Mouse (Mus musculus): ENCODE results near the gene Acaa1a. TPM values are rescaled to one million over a fixed set of nuclear protein-coding genes. Genes with fewer than 3 reads are reported as not detected.
"Not testable (repeated sequence)": the region's sequence is repeated elsewhere in the genome, so short reads cannot be mapped to it uniquely, and the experiment has no call there.

Acaa1a gene
- polyA plus RNA-seq, 1 experiment from 2014 or later = 92.0 TPM

DNA sequence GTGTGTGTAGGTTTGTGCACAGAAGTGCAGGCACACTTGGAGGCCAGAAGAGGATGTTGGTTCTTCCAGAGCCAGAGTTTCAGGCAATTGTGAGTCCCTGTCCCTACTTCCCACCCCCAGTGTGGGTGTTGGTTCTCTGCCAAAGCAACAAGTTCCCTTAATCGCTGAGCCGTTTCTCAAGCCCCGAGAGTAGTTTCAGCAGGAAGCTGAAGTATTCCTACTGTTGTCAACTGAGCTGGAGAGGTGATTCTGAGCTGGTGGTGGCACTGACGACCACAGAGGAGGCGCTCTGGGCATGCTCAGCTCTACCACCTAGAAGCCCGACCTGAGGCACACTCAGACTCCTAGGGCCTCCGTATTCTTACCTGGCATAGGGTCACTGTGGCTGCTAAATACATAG lies 25.8 kb downstream of the Acaa1a start, which contains the start of gene Slc22a14:
Gene Slc22a14, minus strand, starts transcription at position 270 of the 400 bp plus-strand sequence.
- Histone ChIP-seq H3K4me2 (ENCODE audit: low read length) (no peak within 1 kb of the TSS), H3K36me3 (ENCODE audit: control insufficient read depth, insufficient read depth, low read length) (no peaks in the 10 kb centered on the region), H3K4me1 (ENCODE audit: control insufficient read depth, insufficient read depth, low read length) (no peaks in the 10 kb centered on the region), H3K9me3 (replicated peaks; ENCODE audit: control insufficient read depth, low read length) (no peaks in the 10 kb centered on the region), H3K27ac (ENCODE audit: low read depth, low read length) (no peak within 1 kb of the TSS), H3K4me3 (ENCODE audit: low read depth, low read length) (no peak within 1 kb of the TSS), H3K9ac (ENCODE audit: low read length) (no peak within 1 kb of the TSS), H3K27me3 (replicated peaks; ENCODE audit: control insufficient read depth, insufficient read depth, low read length) (no peaks in the 10 kb centered on the region)
- DNase-seq (ENCODE audit: low spot score) = no peak
- ATAC-seq = no peak
- 86% methylated on average over 7 of the region's 7 CpGs for WGBS

DNA sequence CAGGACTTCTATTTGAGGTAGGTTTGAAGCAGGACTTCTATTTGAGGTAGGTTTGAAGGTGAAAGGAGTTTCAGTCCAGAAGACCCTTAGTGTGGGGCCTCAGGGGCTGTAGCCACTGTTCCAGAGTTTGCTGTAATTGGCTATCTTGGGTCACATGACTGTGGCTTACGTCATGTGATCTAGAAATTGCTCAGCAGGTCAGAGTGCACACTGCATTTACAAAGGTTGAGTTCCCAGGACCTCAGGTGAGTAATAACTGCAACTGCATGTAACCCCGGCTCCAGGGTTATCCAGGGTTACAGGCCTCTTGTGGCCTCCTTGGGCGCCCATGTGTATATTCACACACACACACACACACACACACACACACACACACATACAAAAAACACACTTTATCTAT lies 28.9 kb downstream of the Acaa1a start:
- no peaks in the 10 kb centered on the region for H3K4me1 ChIP-seq (ENCODE audit: control insufficient read depth, insufficient read depth, low read length)
- H3K9ac ChIP-seq (ENCODE audit: low read length) = no peak overlapping the region
- no peaks in the 10 kb centered on the region for H3K36me3 ChIP-seq (ENCODE audit: control insufficient read depth, insufficient read depth, low read length)
- DNase-seq (ENCODE audit: low spot score) (no peak), ATAC-seq (no peak)
- no peak overlapping the region for H3K27ac ChIP-seq (ENCODE audit: low read depth, low read length)
- no peaks in the 10 kb centered on the region for H3K27me3 ChIP-seq (replicated peaks; ENCODE audit: control insufficient read depth, insufficient read depth, low read length)
- WGBS = 95% methylated on average over 3 of the region's 3 CpGs
- no peak overlapping the region for H3K4me3 ChIP-seq (ENCODE audit: low read depth, low read length)
- H3K4me2 ChIP-seq (ENCODE audit: low read length) = no peak overlapping the region
- no peaks in the 10 kb centered on the region for H3K9me3 ChIP-seq (replicated peaks; ENCODE audit: control insufficient read depth, low read length)

DNA sequence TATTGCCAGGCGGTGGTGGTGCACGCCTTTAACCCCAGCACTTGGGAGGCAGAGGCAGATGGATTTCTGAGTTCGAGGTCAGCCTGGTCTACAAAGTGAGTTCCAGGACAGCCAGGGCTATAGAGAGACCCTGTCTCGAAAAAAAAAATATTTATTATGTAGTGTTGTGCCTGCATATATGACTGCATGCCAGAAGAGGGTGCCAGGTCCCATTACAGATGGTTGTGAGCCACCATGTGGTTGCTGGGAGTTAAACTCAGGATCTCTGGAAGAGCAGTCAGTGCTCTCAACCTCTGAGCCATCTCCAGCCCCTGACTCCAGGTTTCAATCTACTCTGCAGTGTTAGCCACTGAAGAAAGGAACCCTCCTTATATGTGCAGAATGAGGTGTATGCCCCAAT lies 31.3 kb downstream of the Acaa1a start:
- not testable (repeated sequence) for H3K4me2 ChIP-seq (ENCODE audit: low read length); H3K27me3 ChIP-seq (replicated peaks; ENCODE audit: control insufficient read depth, insufficient read depth, low read length)
- 86% methylated on average over 4 of the region's 4 CpGs for WGBS

DNA sequence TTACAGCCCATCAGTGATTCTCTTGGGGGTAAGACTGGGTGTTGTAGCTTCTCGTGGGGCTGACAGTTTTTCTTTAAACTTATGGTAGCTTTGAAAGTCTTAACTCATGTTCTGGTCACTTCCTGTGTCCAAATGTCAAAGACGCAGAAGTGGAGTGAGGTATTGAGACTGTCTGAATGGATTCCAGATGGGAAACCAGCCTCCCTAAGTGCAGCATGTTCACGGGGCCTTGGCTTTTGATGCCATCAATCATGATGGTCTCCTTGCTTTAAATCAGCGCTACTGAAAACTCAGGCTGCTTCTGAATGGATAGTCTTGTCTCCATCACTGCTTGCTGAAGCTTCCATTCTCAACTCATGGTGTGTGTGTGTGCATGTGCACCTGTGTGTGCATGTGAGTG lies 31.8 kb downstream of the Acaa1a start:
- Histone ChIP-seq H3K9me3 (replicated peaks; ENCODE audit: control insufficient read depth, low read length) (no peaks in the 10 kb centered on the region), H3K27me3 (replicated peaks; ENCODE audit: control insufficient read depth, insufficient read depth, low read length) (no peaks in the 10 kb centered on the region), H3K27ac (ENCODE audit: low read depth, low read length) (no peak overlapping the region), H3K36me3 (ENCODE audit: control insufficient read depth, insufficient read depth, low read length) (no peaks in the 10 kb centered on the region), H3K9ac (ENCODE audit: low read length) (no peak overlapping the region), H3K4me3 (ENCODE audit: low read depth, low read length) (no peak overlapping the region), H3K4me1 (ENCODE audit: control insufficient read depth, insufficient read depth, low read length) (no peaks in the 10 kb centered on the region), H3K4me2 (ENCODE audit: low read length) (no peak overlapping the region)
- WGBS = 90% methylated on average over 4 of the region's 4 CpGs
- no peak for ATAC-seq
- DNase-seq (ENCODE audit: low spot score) = no peak

More for the DNA sequence above, 31.3 kb downstream of the Acaa1a start:
- DNase-seq (ENCODE audit: low spot score); H3K9me3 ChIP-seq (replicated peaks; ENCODE audit: control insufficient read depth, low read length); H3K4me1 ChIP-seq (ENCODE audit: control insufficient read depth, insufficient read depth, low read length); ATAC-seq; H3K4me3 ChIP-seq (ENCODE audit: low read depth, low read length); H3K27ac ChIP-seq (ENCODE audit: low read depth, low read length); H3K9ac ChIP-seq (ENCODE audit: low read length); H3K36me3 ChIP-seq (ENCODE audit: control insufficient read depth, insufficient read depth, low read length): not testable (repeated sequence)

DNA sequence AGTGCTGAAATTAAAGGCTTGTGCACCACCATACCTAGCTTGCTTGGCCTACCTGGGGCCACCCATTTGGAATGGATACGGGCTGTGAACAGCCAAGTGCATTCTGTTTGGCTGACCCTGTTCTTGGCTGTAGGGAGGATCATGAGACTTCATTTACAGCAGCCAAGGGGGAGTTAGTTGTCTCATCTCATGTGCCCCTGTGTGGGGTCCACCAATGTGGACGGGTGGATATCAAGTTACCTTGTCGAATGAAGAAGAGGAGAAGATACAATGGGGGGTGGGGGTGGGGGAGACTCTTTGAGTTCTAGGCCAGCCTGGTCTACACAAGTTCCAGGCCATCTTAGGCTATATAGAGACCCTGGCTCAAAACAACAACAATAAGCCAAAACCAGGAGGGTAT lies 35.5 kb downstream of the Acaa1a start:
- Histone ChIP-seq H3K4me3 (ENCODE audit: low read depth, low read length) (no peak overlapping the region), H3K9me3 (replicated peaks; ENCODE audit: control insufficient read depth, low read length) (no peaks in the 10 kb centered on the region), H3K4me1 (ENCODE audit: control insufficient read depth, insufficient read depth, low read length) (no peaks in the 10 kb centered on the region), H3K27ac (ENCODE audit: low read depth, low read length) (no peak overlapping the region), H3K27me3 (replicated peaks; ENCODE audit: control insufficient read depth, insufficient read depth, low read length) (no peaks in the 10 kb centered on the region), H3K36me3 (ENCODE audit: control insufficient read depth, insufficient read depth, low read length) (no peaks in the 10 kb centered on the region), H3K4me2 (ENCODE audit: low read length) (no peak overlapping the region), H3K9ac (ENCODE audit: low read length) (no peak overlapping the region)
- WGBS = 86% methylated on average over 3 of the region's 3 CpGs
- DNase-seq (ENCODE audit: low spot score) = no peak
- no peak for ATAC-seq

DNA sequence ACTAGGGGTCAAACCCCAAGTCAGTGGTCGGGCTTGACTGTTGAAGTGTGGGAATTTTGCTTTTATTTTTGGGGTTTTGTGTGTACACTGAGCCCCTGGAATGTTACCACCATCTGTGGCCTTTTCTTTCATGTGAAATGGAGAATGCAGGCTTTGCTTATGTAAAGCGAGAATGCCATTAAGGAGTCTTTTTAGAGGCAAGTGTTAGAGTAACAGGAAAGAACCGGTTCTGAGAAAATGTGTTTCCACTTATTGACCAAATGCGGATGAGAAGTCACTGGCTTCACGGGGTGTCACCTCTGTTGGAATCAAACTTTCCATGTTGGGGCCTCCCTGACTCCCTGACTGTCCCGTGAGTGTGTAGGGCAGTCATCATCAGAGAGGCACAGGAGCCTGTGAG lies 36.1 kb downstream of the Acaa1a start:
- no peak overlapping the region for H3K4me3 ChIP-seq (ENCODE audit: low read depth, low read length)
- H3K4me2 ChIP-seq (ENCODE audit: low read length) = no peak overlapping the region
- no peak overlapping the region for H3K9ac ChIP-seq (ENCODE audit: low read length)
- 0 out of 2 replicates have a peak, but pooled peaks cover 3% of the 10 kb centered on the region for H3K36me3 ChIP-seq (ENCODE audit: control insufficient read depth, insufficient read depth, low read length)
- no peaks in the 10 kb centered on the region for H3K4me1 ChIP-seq (ENCODE audit: control insufficient read depth, insufficient read depth, low read length)
- H3K9me3 ChIP-seq (replicated peaks; ENCODE audit: control insufficient read depth, low read length) = no peaks in the 10 kb centered on the region
- no peak overlapping the region for H3K27ac ChIP-seq (ENCODE audit: low read depth, low read length)
- no peak for ATAC-seq
- DNase-seq (ENCODE audit: low spot score) = no peak
- no peaks in the 10 kb centered on the region for H3K27me3 ChIP-seq (replicated peaks; ENCODE audit: control insufficient read depth, insufficient read depth, low read length)
- 79% methylated on average over 6 of the region's 6 CpGs for WGBS

DNA sequence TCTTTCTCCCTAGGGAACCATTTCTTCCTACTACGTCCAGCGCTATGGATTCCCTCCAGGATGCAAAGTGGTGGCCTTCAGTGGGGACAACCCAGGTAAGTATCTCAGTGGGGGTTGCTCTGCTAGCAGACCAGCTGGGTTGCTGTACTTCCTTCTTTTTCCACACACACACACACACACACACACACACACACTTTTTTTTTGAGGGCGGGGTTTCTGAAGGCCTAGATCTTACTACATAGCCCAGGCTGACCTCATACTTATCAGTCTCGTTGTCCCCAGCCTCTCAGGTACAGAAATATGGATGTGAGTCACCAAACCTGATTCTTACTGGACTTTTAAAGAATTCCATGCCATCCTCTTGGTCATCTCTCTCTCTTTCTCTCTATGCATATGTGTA lies 38.8 kb downstream of the Acaa1a start:
- H3K4me1 ChIP-seq (ENCODE audit: control insufficient read depth, insufficient read depth, low read length) = no peaks in the 10 kb centered on the region
- H3K9me3 ChIP-seq (replicated peaks; ENCODE audit: control insufficient read depth, low read length) = no peaks in the 10 kb centered on the region
- H3K27ac ChIP-seq (ENCODE audit: low read depth, low read length) = no peak overlapping the region
- H3K9ac ChIP-seq (ENCODE audit: low read length) = no peak overlapping the region
- H3K4me3 ChIP-seq (ENCODE audit: low read depth, low read length) = no peak overlapping the region
- H3K4me2 ChIP-seq (ENCODE audit: low read length) = no peak overlapping the region
- 94% methylated on average over 4 of the region's 4 CpGs for WGBS
- DNase-seq (ENCODE audit: low spot score) (no peak), ATAC-seq (no peak)
- 0 out of 2 replicates have a peak, but pooled peaks cover 7% of the 10 kb centered on the region for H3K36me3 ChIP-seq (ENCODE audit: control insufficient read depth, insufficient read depth, low read length)
- no peaks in the 10 kb centered on the region for H3K27me3 ChIP-seq (replicated peaks; ENCODE audit: control insufficient read depth, insufficient read depth, low read length)

DNA sequence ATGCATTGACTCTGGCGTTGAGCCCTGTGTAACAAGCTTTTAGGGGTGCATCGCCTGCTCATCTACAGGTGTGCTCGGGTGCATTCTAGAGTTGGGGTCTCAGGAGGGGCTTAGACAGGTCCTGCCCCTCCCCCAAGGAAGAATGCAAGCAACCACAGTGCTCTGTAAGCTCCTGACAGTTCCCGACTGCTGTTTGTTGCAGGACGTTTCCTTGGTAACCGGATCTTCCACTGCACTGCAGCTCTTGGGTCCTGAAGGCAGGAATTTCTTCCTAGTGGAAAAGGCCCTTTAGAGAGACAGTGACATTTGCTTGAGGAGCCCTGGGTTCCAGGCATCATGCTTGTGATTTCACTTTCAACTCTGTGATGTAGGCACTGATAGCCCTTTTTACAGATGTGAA lies 43.1 kb downstream of the Acaa1a start:
- DNase-seq (ENCODE audit: low spot score) = peak; percentile 26
- Histone ChIP-seq H3K9ac (ENCODE audit: low read length) (no peak overlapping the region), H3K4me2 (ENCODE audit: low read length) (no peak overlapping the region), H3K36me3 (ENCODE audit: control insufficient read depth, insufficient read depth, low read length) (0 out of 2 replicates have a peak, but pooled peaks cover 7% of the 10 kb centered on the region), H3K27me3 (replicated peaks; ENCODE audit: control insufficient read depth, insufficient read depth, low read length) (no peaks in the 10 kb centered on the region), H3K4me1 (ENCODE audit: control insufficient read depth, insufficient read depth, low read length) (no peaks in the 10 kb centered on the region), H3K27ac (ENCODE audit: low read depth, low read length) (no peak overlapping the region), H3K4me3 (ENCODE audit: low read depth, low read length) (no peak overlapping the region), H3K9me3 (replicated peaks; ENCODE audit: control insufficient read depth, low read length) (no peaks in the 10 kb centered on the region)
- ATAC-seq = no peak
- WGBS = 69% methylated on average over 6 of the region's 6 CpGs

DNA sequence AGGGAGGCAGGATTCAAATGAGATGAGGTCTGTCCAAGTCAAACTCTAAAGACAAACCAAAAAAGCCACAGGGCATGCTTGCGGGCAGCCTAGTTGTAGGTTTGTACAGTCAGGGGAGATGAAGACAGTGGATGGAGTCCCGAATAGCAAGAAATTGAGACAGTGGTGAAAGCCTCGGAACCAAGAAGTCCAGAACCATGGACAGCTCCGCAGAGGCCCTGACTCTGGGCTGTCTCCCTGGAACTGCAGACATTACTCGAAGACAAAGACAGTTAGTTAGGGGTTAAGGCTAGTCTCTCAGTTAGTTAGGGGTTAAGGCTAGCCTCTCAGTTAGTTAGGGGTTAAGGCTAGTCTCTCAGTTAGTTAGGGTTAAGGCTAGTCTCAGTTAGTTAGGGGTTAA lies 49.5 kb downstream of the Acaa1a start:
- WGBS = 63% methylated on average over 5 of the region's 5 CpGs
- Histone ChIP-seq H3K9ac (ENCODE audit: low read length) (no peak overlapping the region), H3K36me3 (ENCODE audit: control insufficient read depth, insufficient read depth, low read length) (no peaks in the 10 kb centered on the region), H3K4me1 (ENCODE audit: control insufficient read depth, insufficient read depth, low read length) (no peaks in the 10 kb centered on the region), H3K9me3 (replicated peaks; ENCODE audit: control insufficient read depth, low read length) (no peaks in the 10 kb centered on the region), H3K27ac (ENCODE audit: low read depth, low read length) (no peak overlapping the region), H3K27me3 (replicated peaks; ENCODE audit: control insufficient read depth, insufficient read depth, low read length) (no peaks in the 10 kb centered on the region), H3K4me3 (ENCODE audit: low read depth, low read length) (no peak overlapping the region), H3K4me2 (ENCODE audit: low read length) (no peak overlapping the region)
- DNase-seq (ENCODE audit: low spot score) (no peak), ATAC-seq (no peak)
